Mouse (Mus musculus) CH12.LX (cell line): ENCODE data around the gene Zfp628. TPM values are rescaled to one million over a fixed set of nuclear protein-coding genes. Genes with fewer than 3 reads are reported as not detected.

ENCODE experiments used
- DNase-seq: peaks from one replicate; pipeline ENCODE4 v3.0.0-alpha.2; 2013; ENCODE audit errors: extremely low read depth
- H3K27ac ChIP-seq: 2 replicates; pipeline ENCODE4 v1.5.1; 2012; ENCODE audit warnings: low read depth, mild to moderate bottlenecking, control low read depth, moderate library complexity; ENCODE audit not compliant: insufficient read depth
- H3K27me3 ChIP-seq: replicated peaks from 2 replicates; pipeline ENCODE3; 2012; ENCODE audit warnings: inconsistent platforms
- H3K36me3 ChIP-seq, 2 experiments: replicated peaks in 1 of 2; 2 replicates each; pipeline versions ENCODE3 to v1.6.1; 2012; ENCODE audit warnings: inconsistent platforms in 1 of 2, low read length in 1 of 2, mild to moderate bottlenecking in 1 of 2, mixed read lengths in 1 of 2, moderate library complexity in 1 of 2; ENCODE audit not compliant: control insufficient read depth in 1 of 2, insufficient read depth in 1 of 2
- H3K4me1 ChIP-seq, 2 experiments: 2 replicates each; pipeline ENCODE4 v1.6.1; 2012; ENCODE audit warnings: inconsistent platforms in 1 of 2, moderate library complexity in 1 of 2; ENCODE audit not compliant: insufficient read depth in 2 of 2, control insufficient read depth in 1 of 2
- H3K4me2 ChIP-seq: 2 replicates; pipeline ENCODE4 v1.6.1; 2012; ENCODE audit warnings: low read depth, mild to moderate bottlenecking, control low read depth; ENCODE audit not compliant: poor library complexity, insufficient read depth, severe bottlenecking
- H3K4me3 ChIP-seq, 3 experiments: fragments of 150-350 bp in 1 of 3; sonication (generic) in 1 of 3; replicated peaks in 1 of 3; 2 replicates each; pipeline versions ENCODE3 to v1.5.1; 2011 to 2012; ENCODE audit warnings: low read depth in 2 of 3, low read length in 2 of 3, mild to moderate bottlenecking in 2 of 3, moderate library complexity in 2 of 3, control low read depth in 1 of 3, improper control_type of control experiment in 1 of 3, inconsistent platforms in 1 of 3, mixed read lengths in 1 of 3; ENCODE audit not compliant: poor library complexity in 1 of 3
- H3K79me2 ChIP-seq: replicated peaks from 2 replicates; pipeline ENCODE4 v1.6.1; 2012; ENCODE audit warnings: mild to moderate bottlenecking, moderate library complexity; ENCODE audit not compliant: control insufficient read depth, poor library complexity, insufficient read depth, severe bottlenecking; ENCODE audit errors: extremely low read depth
- H3K9ac ChIP-seq: 2 replicates; pipeline ENCODE4 v1.6.1; 2012; ENCODE audit warnings: low read depth, mild to moderate bottlenecking, control low read depth, moderate library complexity; ENCODE audit not compliant: insufficient read depth
- H3K9me3 ChIP-seq: replicated peaks from 2 replicates; pipeline ENCODE3; 2012; ENCODE audit warnings: low read length, inconsistent platforms, mixed read lengths
- BHLHE40 ChIP-seq: IDR thresholded peaks from 2 replicates; pipeline ENCODE4 v1.6.1; 2011; ENCODE audit warnings: mild to moderate bottlenecking, low read depth, low read length, improper control_type of control experiment
- CHD2 ChIP-seq: IDR thresholded peaks from 2 replicates; pipeline ENCODE4 v1.6.1; 2011; ENCODE audit warnings: low read length, improper control_type of control experiment
- CTCF ChIP-seq, 2 experiments: IDR thresholded peaks in 1 of 2; conservative IDR thresholded peaks in 1 of 2; 2 replicates each; pipeline ENCODE4 v1.5.1; 2011 to 2012; ENCODE audit warnings: low read depth in 2 of 2, low read length in 2 of 2, improper control_type of control experiment in 1 of 2, inconsistent platforms in 1 of 2, mild to moderate bottlenecking in 1 of 2, moderate library complexity in 1 of 2
- EP300 ChIP-seq: IDR thresholded peaks from 2 replicates; pipeline ENCODE4 v1.6.1; 2011; ENCODE audit warnings: low read length, improper control_type of control experiment
- IRF4 ChIP-seq: IDR thresholded peaks from 2 replicates; pipeline ENCODE4 v1.6.1; 2014; ENCODE audit warnings: low read depth, mild to moderate bottlenecking, inconsistent platforms, low read length, improper control_type of control experiment
- JUN ChIP-seq: IDR thresholded peaks from 2 replicates; pipeline ENCODE4 v1.6.1; 2011; ENCODE audit warnings: low read depth, mild to moderate bottlenecking, low read length, improper control_type of control experiment, moderate library complexity; ENCODE audit not compliant: insufficient read depth
- JUND ChIP-seq: conservative IDR thresholded peaks from 2 replicates; pipeline ENCODE4 v1.6.1; 2011; ENCODE audit warnings: low read depth, low read length, improper control_type of control experiment
- MAZ ChIP-seq: IDR thresholded peaks from 2 replicates; pipeline ENCODE4 v1.6.1; 2012; ENCODE audit warnings: low read depth, mild to moderate bottlenecking, inconsistent platforms, low read length, improper control_type of control experiment, moderate library complexity
- MXI1 ChIP-seq: IDR thresholded peaks from 2 replicates; pipeline ENCODE4 v1.6.1; 2011; ENCODE audit warnings: mild to moderate bottlenecking, low read depth, low read length, improper control_type of control experiment
- NELFE ChIP-seq: IDR thresholded peaks from 2 replicates; pipeline ENCODE4 v1.6.1; 2011; ENCODE audit warnings: low read depth, low read length, improper control_type of control experiment
- PAX5 ChIP-seq: IDR thresholded peaks from 2 replicates; pipeline ENCODE4 v1.6.1; 2012; ENCODE audit warnings: low read length, inconsistent platforms, mixed read lengths
- POLR2A ChIP-seq: IDR thresholded peaks from 2 replicates; pipeline ENCODE4 v1.6.1; 2011; ENCODE audit warnings: low read depth, mild to moderate bottlenecking, improper control_type of control experiment, low read length
- RAD21 ChIP-seq: IDR thresholded peaks from 2 replicates; pipeline ENCODE4 v1.6.1; 2011; ENCODE audit warnings: low read depth, mild to moderate bottlenecking, low read length, improper control_type of control experiment, moderate library complexity
- SIN3A ChIP-seq: IDR thresholded peaks from 2 replicates; pipeline ENCODE4 v1.6.1; 2012; ENCODE audit warnings: low read length, improper control_type of control experiment, inconsistent platforms
- SMC3 ChIP-seq: IDR thresholded peaks from 2 replicates; pipeline ENCODE4 v1.6.1; 2011; ENCODE audit warnings: low read depth, low read length, improper control_type of control experiment
- UBTF ChIP-seq: IDR thresholded peaks from 2 replicates; pipeline ENCODE4 v1.6.1; 2012; ENCODE audit warnings: low read depth, mild to moderate bottlenecking, inconsistent platforms, low read length, improper control_type of control experiment, moderate library complexity
- USF1 ChIP-seq: IDR thresholded peaks from 2 replicates; pipeline ENCODE4 v1.6.1; 2014; ENCODE audit warnings: low read depth, mild to moderate bottlenecking, inconsistent platforms, low read length, improper control_type of control experiment
- USF2 ChIP-seq: conservative IDR thresholded peaks from 2 replicates; pipeline ENCODE4 v1.6.1; 2011; ENCODE audit warnings: low read depth, low read length, improper control_type of control experiment
- ZC3H11A ChIP-seq: IDR thresholded peaks from 2 replicates; pipeline ENCODE4 v1.6.1; 2012; ENCODE audit warnings: low read depth, mild to moderate bottlenecking, inconsistent platforms, low read length, improper control_type of control experiment
- dilution Hi-C: fragments of 300-500 bp; cut with MboI; formaldehyde crosslinking; loops from 2 replicates; pipeline ENCODE4 v1.14.3; 2020; ENCODE audit warnings: low sequenced_read_pairs; ENCODE audit not compliant: extremely low pct_unique_long_range_greater_than_20kb, extremely low pct_ligation_motif_present
- in situ Hi-C: fragments of 300-500 bp; cut with MboI; formaldehyde crosslinking; loops from 3 replicates; pipeline ENCODE4 v1.14.3; 2019; ENCODE audit warnings: low sequenced_read_pairs, low pct_ligation_motif_present, low pct_unique_long_range_greater_than_20kb, mixed read lengths
- polyA plus RNA-seq: library from polyadenylated mRNA; unstranded; fragments of >175 nt; gene quantifications from 2 replicates; pipeline ENCODE4 v1.2.1, GENCODE M21; 2012; ENCODE audit warnings: low read depth; ENCODE audit not compliant: insufficient read length
- total RNA-seq, 2 experiments: library from RNA; depleted of rRNA; stranded (reverse); fragments of 300-350 nt in 1 of 2; fragments of >200 nt in 1 of 2; gene quantifications; 2 replicates each; pipeline ENCODE4 v1.2.3; 2012 to 2014

Gene Zfp628
- total and polyA plus RNA-seq, 3 experiments: 0.87 to 9.4 (median 2.2) TPM

DNA sequence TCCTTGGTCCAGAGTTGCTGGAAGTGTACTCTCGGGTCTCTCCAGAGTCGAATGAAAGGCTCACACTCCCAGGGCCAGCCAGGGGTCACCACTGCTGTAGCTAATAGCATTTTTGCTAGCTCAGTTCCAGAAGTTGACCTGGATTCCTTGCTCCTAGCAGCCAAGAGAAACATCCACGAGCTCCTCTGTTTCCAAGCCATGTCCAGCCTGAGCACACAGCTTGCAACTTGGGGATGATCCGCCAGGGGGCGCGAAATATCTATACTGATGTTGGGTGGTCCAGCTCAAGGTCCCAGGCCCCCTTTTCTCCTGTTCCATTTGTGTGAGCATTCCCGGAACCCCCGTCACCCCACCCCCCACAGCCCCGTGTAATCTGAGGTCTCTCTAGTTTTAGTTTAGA lies 3.5 kb upstream of the Zfp628 start:
- Histone ChIP-seq H3K4me3 (no peak overlapping the region), H3K4me2 (no peak overlapping the region), H3K79me2 (no peaks in the 10 kb centered on the region), H3K27me3 (peaks cover 1% of the 10 kb centered on the region), H3K9me3 (no peaks in the 10 kb centered on the region), H3K27ac (no peak overlapping the region), H3K9ac (no peak overlapping the region), H3K4me1 (peaks cover 8 to 12% of the 10 kb centered on the region in 2 experiments)
- in situ Hi-C loops: no loop called here
- dilution Hi-C loops: no loop called here
- DNase-seq: no peak
- TF ChIP-seq SIN3A (no peak), USF1 (no peak), MAZ (no peak), CTCF (conservative IDR thresholded peaks at IDR 0.05 in 1 of 2, IDR thresholded peaks at IDR 0.05 in 1 of 2; ENCODE audit: low read depth in 2 of 2, low read length in 2 of 2) (peak in 1 of 2 experiments; percentile 43; a peak in 2 of 4 replicates), MXI1 (no peak), SMC3 (0 out of 2 replicates have a peak, but pooled peaks have one; percentile 6), CHD2 (no peak), RAD21 (peak; percentile 2), NELFE (no peak), JUND (no peak), EP300 (no peak), JUN (no peak), IRF4 (no peak)
- TF ChIP-seq, all 38 proteins: peak for 3
- no peaks in the 10 kb centered on the region for H3K36me3 ChIP-seq

DNA sequence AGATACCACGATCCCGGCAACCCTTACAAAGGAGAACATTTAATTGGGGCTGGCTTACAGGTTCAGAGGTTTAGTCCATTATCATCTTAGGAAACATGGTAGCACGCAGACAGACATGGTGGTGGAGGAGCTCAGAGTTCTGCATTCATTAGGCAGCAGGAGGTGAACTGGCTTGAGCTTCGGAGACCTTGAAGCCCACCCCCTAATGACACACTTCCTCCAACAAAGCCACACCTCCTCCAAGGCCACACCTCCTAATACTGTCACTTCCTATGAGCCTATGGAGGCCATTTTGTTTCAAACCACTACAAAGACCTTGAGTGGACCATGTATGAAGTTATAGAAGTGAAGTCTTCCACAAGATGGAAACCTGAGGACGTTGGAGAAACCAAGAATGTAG lies 2.8 kb upstream of the Zfp628 start:
- in situ Hi-C loops (no loop called here), dilution Hi-C loops (no loop called here)
- TF ChIP-seq PAX5 (no peak), UBTF (no peak), ZC3H11A (no peak), USF2 (no peak), POLR2A (no peak), BHLHE40 (no peak)
- Histone ChIP-seq H3K4me1 (peaks cover 11 to 19% of the 10 kb centered on the region in 2 experiments), H3K27ac (no peak overlapping the region), H3K9ac (no peak overlapping the region), H3K4me2 (no peak overlapping the region), H3K4me3 (no peak overlapping the region), H3K79me2 (no peaks in the 10 kb centered on the region), H3K36me3 (peaks cover 0 to 4% of the 10 kb centered on the region in 2 experiments), H3K9me3 (no peaks in the 10 kb centered on the region), H3K27me3 (no peaks in the 10 kb centered on the region)
- DNase-seq: peak; percentile 38
